Mouse (Mus musculus) limb, embryonic 11.5 days (tissue): Measurements from ENCODE around the gene Pkn2. TPM values are rescaled to one million over a fixed set of nuclear protein-coding genes. Genes with fewer than 3 reads are reported as not detected.

Experiments used
- ATAC-seq: fragments of 200-750 bp; cut with Nextera tagmentation; 2 replicates; pipeline ENCODE4 v1.8.0; 2017; ENCODE audit warnings: low read depth; ENCODE audit not compliant: insufficient number of reproducible peaks, low FRiP score, low TSS enrichment
- DNase-seq: peaks from one replicate; pipeline ENCODE4 v3.0.0-alpha.2; 2015; ENCODE audit warnings: low spot score
- H3K27ac ChIP-seq: fragments of 300-500 bp; sonication (generic); replicated peaks from 2 replicates; pipeline ENCODE4 v1.5.1; 2014; ENCODE audit warnings: low read depth, mild to moderate bottlenecking, low read length
- H3K27me3 ChIP-seq: fragments of 300-500 bp; sonication (generic); 2 replicates; pipeline ENCODE4 v1.6.1; 2014; ENCODE audit warnings: mild to moderate bottlenecking, low read length, mixed read lengths; ENCODE audit not compliant: control insufficient read depth, insufficient read depth
- H3K36me3 ChIP-seq: fragments of 300-500 bp; sonication (generic); 2 replicates; pipeline ENCODE4 v1.6.1; 2014; ENCODE audit warnings: mild to moderate bottlenecking, low read length, moderate library complexity, mixed read lengths; ENCODE audit not compliant: control insufficient read depth, insufficient read depth
- H3K4me1 ChIP-seq: fragments of 300-500 bp; sonication (generic); 2 replicates; pipeline ENCODE4 v1.6.1; 2014; ENCODE audit warnings: low read length, mixed read lengths; ENCODE audit not compliant: control insufficient read depth, insufficient read depth
- H3K4me2 ChIP-seq: fragments of 300-500 bp; sonication (generic); 2 replicates; pipeline ENCODE4 v1.6.1; 2014; ENCODE audit warnings: low read depth, mild to moderate bottlenecking, moderate library complexity; ENCODE audit not compliant: severe bottlenecking
- H3K4me3 ChIP-seq: fragments of 300-500 bp; sonication (generic); 2 replicates; pipeline ENCODE4 v1.5.1; 2014; ENCODE audit warnings: low read depth, low read length
- H3K9ac ChIP-seq: fragments of 300-500 bp; sonication (generic); 2 replicates; pipeline ENCODE4 v1.6.1; 2014; ENCODE audit warnings: mild to moderate bottlenecking, low read length
- H3K9me3 ChIP-seq: fragments of 300-500 bp; sonication (generic); 2 replicates; pipeline ENCODE4 v1.6.1; 2016; ENCODE audit warnings: low read length; ENCODE audit not compliant: control insufficient read depth
- WGBS: fragments of 180-500 bp; shearing (Covaris S2); extraction: QIAGEN DNeasy Blood & Tissue Kit; methylation state at CpG from one replicate; pipeline ENCODE4 v1.1.7; 2014; 5-methylcytosine and 5-hydroxymethylcytosine counted together
- polyA plus RNA-seq: library from polyadenylated mRNA; unstranded; fragments of >200 nt; fragmentation: Nextera tagmentation; extraction: Ambion mirVana; gene quantifications from 2 replicates; pipeline ENCODE4 v1.2.1, GENCODE M21; 2014

The Pkn2 gene
- polyA plus RNA-seq, 1 experiment from 2014 or later: 52.8 TPM

GRCm38 (mm10) chr3:142745076-142745475 lies 136.7 kb downstream of the Pkn2 start:
- no peak for DNase-seq
- no peaks in the 10 kb centered on the region for H3K36me3 ChIP-seq
- 89% methylated on average over 2 of the region's 2 CpGs for WGBS

GRCm38 (mm10) chr3:142743973-142744898 lies 137.6 kb downstream of the Pkn2 start:
- H3K4me1 ChIP-seq: no peaks in the 10 kb centered on the region
- 61% methylated on average over 21 of the region's 21 CpGs for WGBS
- DNase-seq (peak; percentile 53), ATAC-seq (no peak; the same call in 1 of the 2 replicates)
- no peak overlapping the region for H3K9ac ChIP-seq
- no peak overlapping the region for H3K27ac ChIP-seq
- H3K9me3 ChIP-seq: no peaks in the 10 kb centered on the region
- H3K27me3 ChIP-seq: no peaks in the 10 kb centered on the region
- H3K4me3 ChIP-seq: no peak overlapping the region
- H3K4me2 ChIP-seq: no peak overlapping the region
- no peaks in the 10 kb centered on the region for H3K36me3 ChIP-seq

More at GRCm38 (mm10) chr3:142745076-142745475, 136.7 kb downstream of the Pkn2 start:
- Histone ChIP-seq H3K9ac (no peak overlapping the region), H3K9me3 (no peaks in the 10 kb centered on the region), H3K27ac (no peak overlapping the region), H3K4me2 (no peak overlapping the region), H3K27me3 (no peaks in the 10 kb centered on the region), H3K4me3 (no peak overlapping the region), H3K4me1 (no peaks in the 10 kb centered on the region)
- ATAC-seq: no peak

Other genes starting within 250 kb of the Pkn2 start
- gene Kyat3, start 181.0 kb downstream of the Pkn2 start, polyA plus RNA-seq: 12.0 and 13.5 TPM in 2 replicates
- 97.4 and 101 TPM in 2 replicates for gene Gtf2b, start 117.0 kb downstream of the Pkn2 start, polyA plus RNA-seq